Mouse (Mus musculus): ENCODE measurements around the gene Madcam1. TPM values are rescaled to one million over a fixed set of nuclear protein-coding genes. Genes with fewer than 3 reads are reported as not detected.
"Not testable (repeated sequence)": the region's sequence is repeated elsewhere in the genome, so short reads cannot be mapped to it uniquely, and the experiment has no call there.

Gene Madcam1
- polyA plus RNA-seq, 1 experiment from 2014 or later, result 8.5 TPM

DNA sequence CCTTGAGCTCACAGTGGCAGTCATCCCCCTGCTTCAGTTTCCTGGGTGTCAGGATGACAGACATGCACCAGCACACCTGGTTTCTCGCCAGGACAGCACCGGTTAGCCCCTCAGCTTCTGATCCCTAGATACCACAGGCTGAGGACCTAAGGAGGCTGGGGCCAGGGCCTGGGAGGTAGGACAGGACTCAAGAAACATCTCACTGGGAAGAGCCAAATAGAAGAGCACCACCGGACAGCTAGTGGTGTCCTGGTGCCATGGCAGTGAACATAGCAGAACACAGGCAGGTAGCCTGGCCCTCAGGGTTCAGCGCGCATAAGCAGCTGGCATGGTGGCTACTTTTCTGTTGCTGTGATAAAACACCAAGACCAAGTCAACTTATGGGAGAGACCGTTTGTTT lies 34.1 kb downstream of the Madcam1 start:
- no peak overlapping the region for H3K27ac ChIP-seq (replicated peaks; ENCODE audit: low read depth, low read length)
- DNase-seq (ENCODE audit: low spot score), result no peak
- H3K4me3 ChIP-seq (ENCODE audit: low read depth, low read length), result no peak overlapping the region
- H3K27me3 ChIP-seq (replicated peaks; ENCODE audit: control insufficient read depth, insufficient read depth, low read length), result no peaks in the 10 kb centered on the region
- H3K4me1 ChIP-seq (ENCODE audit: control insufficient read depth, insufficient read depth, low read length), result peaks cover 12% of the 10 kb centered on the region; the same call in 1 of the 2 replicates
- no peak overlapping the region for H3K9ac ChIP-seq (ENCODE audit: low read depth, low read length)
- H3K36me3 ChIP-seq (ENCODE audit: control insufficient read depth, insufficient read depth, low read length), result no peaks in the 10 kb centered on the region
- no peak for ATAC-seq (ENCODE audit: low read depth)
- H3K4me2 ChIP-seq (ENCODE audit: low read depth, low read length), result no peak overlapping the region
- H3K9me3 ChIP-seq (ENCODE audit: control insufficient read depth, low read length), result no peaks in the 10 kb centered on the region
- WGBS, result 96% methylated on average over 6 of the region's 6 CpGs

DNA sequence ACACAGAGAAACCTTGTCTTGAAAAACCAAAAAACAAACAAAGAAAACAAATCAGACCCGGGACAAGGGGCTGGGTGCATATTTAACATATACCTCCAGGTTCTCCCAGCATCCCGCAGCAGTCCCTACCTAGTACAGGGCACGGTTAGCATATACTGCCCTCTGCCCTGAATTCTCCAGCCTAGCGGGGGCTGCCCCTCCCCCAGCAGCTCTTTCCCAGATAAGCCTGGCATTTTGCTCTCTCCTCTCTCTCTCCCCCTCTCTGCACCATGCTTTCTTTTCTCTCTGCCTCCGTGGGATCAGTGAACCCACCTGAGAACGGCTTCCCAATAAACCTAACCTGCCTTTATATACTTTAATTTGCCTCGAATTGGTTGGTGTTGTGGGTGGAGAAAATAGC lies 36.3 kb downstream of the Madcam1 start:
- Histone ChIP-seq H3K4me1 (ENCODE audit: control insufficient read depth, insufficient read depth, low read length) (peaks cover 16% of the 10 kb centered on the region), H3K9me3 (ENCODE audit: control insufficient read depth, low read length) (no peaks in the 10 kb centered on the region), H3K27ac (replicated peaks; ENCODE audit: low read depth, low read length) (no peak overlapping the region), H3K36me3 (ENCODE audit: control insufficient read depth, insufficient read depth, low read length) (no peaks in the 10 kb centered on the region), H3K4me2 (ENCODE audit: low read depth, low read length) (no peak overlapping the region), H3K27me3 (replicated peaks; ENCODE audit: control insufficient read depth, insufficient read depth, low read length) (no peaks in the 10 kb centered on the region), H3K4me3 (ENCODE audit: low read depth, low read length) (no peak overlapping the region), H3K9ac (ENCODE audit: low read depth, low read length) (no peak overlapping the region)
- WGBS, result 43% methylated on average over 7 of the region's 7 CpGs
- DNase-seq (ENCODE audit: low spot score) (no peak), ATAC-seq (ENCODE audit: low read depth) (no peak)

DNA sequence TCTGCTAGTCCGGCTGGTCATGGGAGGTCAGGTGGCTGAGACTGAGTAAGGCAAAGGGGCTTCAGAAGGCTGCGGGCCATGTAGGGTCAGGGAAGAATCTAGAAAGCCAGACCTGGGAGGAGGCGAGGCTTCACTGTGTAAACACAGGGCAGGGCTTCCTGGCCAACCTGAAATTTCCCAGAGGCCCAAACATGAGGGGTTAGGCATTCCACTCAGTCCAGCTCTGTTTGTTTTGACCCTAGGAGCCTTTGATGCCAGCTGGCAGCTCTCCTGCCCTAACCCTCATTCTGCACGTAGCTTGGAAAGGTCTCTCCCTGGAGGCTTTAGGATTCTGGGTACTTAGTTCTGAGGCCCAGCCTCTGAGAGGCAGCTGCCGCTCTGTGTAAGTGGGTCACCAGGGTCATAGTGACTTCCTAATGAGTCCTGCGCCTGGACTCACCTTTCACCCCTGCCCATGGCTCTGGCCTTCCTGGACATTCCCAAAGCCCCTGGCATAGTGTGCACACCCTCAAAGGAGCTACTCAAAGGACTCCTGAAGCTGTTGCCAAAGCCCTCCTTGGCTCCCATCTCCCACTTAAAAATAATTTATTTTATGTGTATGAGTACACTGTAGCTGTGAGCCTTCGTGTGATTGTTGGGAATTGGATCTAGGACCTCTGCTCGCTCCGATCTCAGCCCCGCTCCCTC lies 37.2 kb downstream of the Madcam1 start:
- 37% methylated on average over 10 of the region's 10 CpGs for WGBS
- H3K4me3 ChIP-seq (ENCODE audit: low read depth, low read length), result no peak overlapping the region
- DNase-seq (ENCODE audit: low spot score), result no peak
- peaks cover 21% of the 10 kb centered on the region for H3K4me1 ChIP-seq (ENCODE audit: control insufficient read depth, insufficient read depth, low read length)
- H3K4me2 ChIP-seq (ENCODE audit: low read depth, low read length), result no peak overlapping the region
- H3K27me3 ChIP-seq (replicated peaks; ENCODE audit: control insufficient read depth, insufficient read depth, low read length), result no peaks in the 10 kb centered on the region
- H3K9ac ChIP-seq (ENCODE audit: low read depth, low read length), result no peak overlapping the region
- H3K27ac ChIP-seq (replicated peaks; ENCODE audit: low read depth, low read length), result no peak overlapping the region
- H3K36me3 ChIP-seq (ENCODE audit: control insufficient read depth, insufficient read depth, low read length), result peaks cover 2% of the 10 kb centered on the region; the same call in 1 of the 2 replicates
- no peak for ATAC-seq (ENCODE audit: low read depth)
- H3K9me3 ChIP-seq (ENCODE audit: control insufficient read depth, low read length), result no peaks in the 10 kb centered on the region

DNA sequence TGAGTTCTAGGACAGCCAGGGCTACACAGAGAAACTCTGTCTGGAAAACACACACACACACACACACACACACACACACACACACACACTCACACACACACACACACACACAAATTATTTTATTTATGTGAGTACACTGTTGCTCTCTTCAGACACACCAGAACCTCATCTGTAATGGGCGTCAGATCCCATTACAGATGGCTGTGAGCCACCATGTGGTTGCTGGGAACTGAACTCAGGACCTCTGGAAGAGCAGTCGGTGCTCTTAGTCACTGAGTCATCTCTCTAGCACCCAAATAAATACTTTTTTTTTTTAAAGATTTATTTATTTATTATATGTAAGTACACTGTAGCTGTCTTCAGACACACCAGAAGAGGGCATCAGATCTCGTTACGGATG lies 38.6 kb downstream of the Madcam1 start:
- not testable (repeated sequence) for H3K4me2 ChIP-seq (ENCODE audit: low read depth, low read length); H3K9me3 ChIP-seq (ENCODE audit: control insufficient read depth, low read length); DNase-seq (ENCODE audit: low spot score); H3K27ac ChIP-seq (replicated peaks; ENCODE audit: low read depth, low read length); H3K36me3 ChIP-seq (ENCODE audit: control insufficient read depth, insufficient read depth, low read length); H3K4me3 ChIP-seq (ENCODE audit: low read depth, low read length); ATAC-seq (ENCODE audit: low read depth); H3K27me3 ChIP-seq (replicated peaks; ENCODE audit: control insufficient read depth, insufficient read depth, low read length); H3K9ac ChIP-seq (ENCODE audit: low read depth, low read length)
- 88% methylated on average over 2 of the region's 4 CpGs for WGBS
- peaks cover 23% of the 10 kb centered on the region for H3K4me1 ChIP-seq (ENCODE audit: control insufficient read depth, insufficient read depth, low read length)

DNA sequence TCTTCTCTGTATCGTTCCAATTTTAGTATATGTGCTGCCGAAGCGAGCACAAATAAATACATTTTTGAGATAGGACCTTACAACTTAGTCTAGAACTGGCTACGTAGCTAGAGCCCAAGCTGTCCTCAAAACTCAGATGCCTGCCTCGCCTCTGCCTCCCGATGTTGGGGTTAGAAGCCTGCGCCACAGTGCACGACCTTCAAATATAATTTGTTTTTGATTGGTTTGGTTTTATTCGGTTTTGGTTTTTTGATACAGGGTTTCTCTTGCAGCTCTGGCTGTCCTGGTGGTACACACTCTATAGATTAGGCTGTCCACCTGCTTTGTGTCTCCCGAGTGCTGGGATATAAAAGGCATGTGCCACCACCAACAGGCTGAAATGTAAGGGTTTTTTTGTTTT lies 39.2 kb downstream of the Madcam1 start:
- 74% methylated on average over 10 of the region's 10 CpGs for WGBS
- Histone ChIP-seq H3K4me3 (ENCODE audit: low read depth, low read length) (peak overlapping the region; percentile 89), H3K36me3 (ENCODE audit: control insufficient read depth, insufficient read depth, low read length) (peaks cover 11% of the 10 kb centered on the region), H3K9me3 (ENCODE audit: control insufficient read depth, low read length) (no peaks in the 10 kb centered on the region), H3K9ac (ENCODE audit: low read depth, low read length) (peak overlapping the region; percentile 60; the same call in 1 of the 2 replicates), H3K4me1 (ENCODE audit: control insufficient read depth, insufficient read depth, low read length) (peaks cover 23% of the 10 kb centered on the region), H3K27ac (replicated peaks; ENCODE audit: low read depth, low read length) (peak overlapping the region; percentile 61; the same call in 1 of the 2 replicates), H3K27me3 (replicated peaks; ENCODE audit: control insufficient read depth, insufficient read depth, low read length) (no peaks in the 10 kb centered on the region), H3K4me2 (ENCODE audit: low read depth, low read length) (peak overlapping the region; percentile 94)
- DNase-seq (ENCODE audit: low spot score), result no peak
- no peak for ATAC-seq (ENCODE audit: low read depth)

DNA sequence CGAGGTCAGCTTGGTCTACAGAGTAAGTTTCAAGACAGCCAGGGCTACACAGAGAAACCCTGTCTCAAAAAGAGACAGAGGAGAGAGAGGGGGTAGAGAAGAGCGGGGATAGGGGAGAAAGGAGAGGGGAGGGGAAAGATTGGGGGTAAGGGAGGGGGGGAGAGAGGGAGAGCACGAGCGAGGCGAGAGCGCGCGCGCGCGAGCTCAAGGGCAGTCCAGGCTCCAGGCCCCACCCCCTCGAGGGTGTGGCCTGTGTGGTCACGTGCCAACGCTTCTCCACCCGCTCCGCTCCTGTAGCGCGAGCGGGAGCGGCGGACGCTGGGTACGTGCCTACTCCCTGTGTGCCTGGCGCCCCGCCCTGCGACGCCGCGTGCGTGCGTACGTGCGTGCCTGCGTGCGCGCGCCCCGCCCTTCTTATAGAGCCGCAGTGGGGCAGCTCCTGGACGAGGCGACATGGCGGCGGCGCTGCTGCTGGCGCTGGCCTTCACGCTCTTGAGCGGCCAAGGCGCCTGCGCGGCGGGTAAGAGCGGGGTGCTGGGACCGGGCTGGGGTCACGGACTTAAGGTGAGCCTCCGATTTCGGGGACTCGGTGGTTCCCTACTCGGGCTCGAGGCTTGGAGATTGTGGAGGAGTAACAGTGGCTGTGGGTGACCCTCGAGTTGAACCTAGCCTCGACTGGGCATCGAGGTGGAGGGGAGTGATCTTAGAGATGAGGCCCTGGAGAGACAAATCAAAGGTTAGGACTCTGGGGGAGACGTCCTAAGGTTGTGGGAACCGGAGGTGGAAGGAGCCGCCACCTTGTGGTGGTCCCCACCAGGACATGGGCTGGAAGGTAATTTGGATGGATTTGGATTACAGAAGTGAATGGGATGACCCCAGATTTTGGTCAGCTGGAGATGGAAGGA lies 40.0 kb downstream of the Madcam1 start, which contains the start of gene Bsg:
Gene Bsg, plus strand, starts transcription at position 427 of the 905 bp plus-strand sequence.
- ATAC-seq (ENCODE audit: low read depth), result peak; percentile 96
- H3K4me2 ChIP-seq (ENCODE audit: low read depth, low read length), result peak within 1 kb of the TSS; percentile 94
- H3K36me3 ChIP-seq (ENCODE audit: control insufficient read depth, insufficient read depth, low read length), result peaks cover 18% of the 10 kb centered on the region
- peak; percentile 99 for DNase-seq (ENCODE audit: low spot score)
- no peaks in the 10 kb centered on the region for H3K27me3 ChIP-seq (replicated peaks; ENCODE audit: control insufficient read depth, insufficient read depth, low read length)
- peak within 1 kb of the TSS; percentile 89 for H3K4me3 ChIP-seq (ENCODE audit: low read depth, low read length)
- H3K9ac ChIP-seq (ENCODE audit: low read depth, low read length), result peak within 1 kb of the TSS; percentile 95
- no peaks in the 10 kb centered on the region for H3K9me3 ChIP-seq (ENCODE audit: control insufficient read depth, low read length)
- peaks cover 23% of the 10 kb centered on the region for H3K4me1 ChIP-seq (ENCODE audit: control insufficient read depth, insufficient read depth, low read length)
- peak within 1 kb of the TSS; percentile 87 for H3K27ac ChIP-seq (replicated peaks; ENCODE audit: low read depth, low read length)
- under 1% methylated on average over 42 of the region's 65 CpGs for WGBS

DNA sequence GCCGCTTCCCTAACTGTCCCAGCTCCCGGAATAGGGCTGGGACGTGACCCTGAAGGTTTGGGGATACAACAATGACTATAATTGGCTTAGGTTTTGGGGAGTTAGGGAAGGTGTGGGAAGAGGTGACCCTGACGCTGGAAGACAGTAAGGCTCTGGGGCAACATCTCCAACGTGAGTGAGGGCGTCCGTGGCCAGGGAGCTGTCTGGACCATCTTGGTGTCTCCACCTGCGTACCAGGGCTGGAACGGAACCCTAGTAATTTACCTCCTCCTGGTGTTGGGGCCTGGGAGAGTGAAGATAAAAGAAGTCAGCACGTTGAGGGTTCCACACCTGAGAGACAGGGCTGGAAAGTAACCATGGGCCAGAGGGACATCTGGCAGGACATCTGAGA lies 40.6 kb downstream of the Madcam1 start:
- DNase-seq (ENCODE audit: low spot score), result no peak
- peak overlapping the region; percentile 94 for H3K4me2 ChIP-seq (ENCODE audit: low read depth, low read length)
- H3K27ac ChIP-seq (replicated peaks; ENCODE audit: low read depth, low read length), result peak overlapping the region; percentile 87
- H3K4me1 ChIP-seq (ENCODE audit: control insufficient read depth, insufficient read depth, low read length), result peaks cover 23% of the 10 kb centered on the region
- WGBS, result 5% methylated on average over 10 of the region's 10 CpGs
- no peaks in the 10 kb centered on the region for H3K9me3 ChIP-seq (ENCODE audit: control insufficient read depth, low read length)
- no peak for ATAC-seq (ENCODE audit: low read depth)
- H3K4me3 ChIP-seq (ENCODE audit: low read depth, low read length), result peak overlapping the region; percentile 89
- no peaks in the 10 kb centered on the region for H3K27me3 ChIP-seq (replicated peaks; ENCODE audit: control insufficient read depth, insufficient read depth, low read length)
- H3K9ac ChIP-seq (ENCODE audit: low read depth, low read length), result peak overlapping the region; percentile 95
- H3K36me3 ChIP-seq (ENCODE audit: control insufficient read depth, insufficient read depth, low read length), result peaks cover 25% of the 10 kb centered on the region

DNA sequence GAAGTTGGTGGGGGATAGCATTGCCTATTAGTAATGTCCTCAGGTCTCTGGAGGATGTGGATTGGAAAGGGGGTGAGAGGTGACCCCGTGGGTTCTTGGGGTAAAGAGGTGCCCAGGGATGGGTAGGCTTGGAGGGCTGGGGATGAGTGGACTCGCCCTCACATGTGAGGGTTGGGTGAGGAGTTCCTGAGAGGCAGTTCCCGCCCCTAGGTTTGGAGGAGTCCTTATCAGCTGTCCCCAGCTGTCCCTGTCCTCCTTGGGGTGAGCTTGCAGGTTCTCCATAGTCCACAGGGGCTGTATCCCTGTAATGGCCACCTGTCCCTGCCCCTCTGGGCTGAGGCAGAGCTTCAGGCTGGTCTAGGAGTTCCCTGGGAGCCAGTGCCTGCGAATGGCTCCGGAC lies 41.6 kb downstream of the Madcam1 start:
- Histone ChIP-seq H3K4me2 (ENCODE audit: low read depth, low read length) (peak overlapping the region; percentile 94), H3K4me3 (ENCODE audit: low read depth, low read length) (peak overlapping the region; percentile 89), H3K27me3 (replicated peaks; ENCODE audit: control insufficient read depth, insufficient read depth, low read length) (no peaks in the 10 kb centered on the region), H3K9me3 (ENCODE audit: control insufficient read depth, low read length) (no peaks in the 10 kb centered on the region), H3K9ac (ENCODE audit: low read depth, low read length) (peak overlapping the region; percentile 95), H3K4me1 (ENCODE audit: control insufficient read depth, insufficient read depth, low read length) (peaks cover 23% of the 10 kb centered on the region), H3K36me3 (ENCODE audit: control insufficient read depth, insufficient read depth, low read length) (peaks cover 35% of the 10 kb centered on the region), H3K27ac (replicated peaks; ENCODE audit: low read depth, low read length) (no peak overlapping the region)
- ATAC-seq (ENCODE audit: low read depth) (no peak), DNase-seq (ENCODE audit: low spot score) (no peak)
- 89% methylated on average over 5 of the region's 5 CpGs for WGBS
